Mouse (Mus musculus) bone marrow, adult 2 months (tissue): ENCODE measurements around the gene Pced1b.

ENCODE experiments used
- CTCF ChIP-seq: fragments of 200-500 bp; IDR thresholded peaks from 2 replicates; pipeline ENCODE4 v1.5.1; 2011; ENCODE audit warnings: low read length, control low read depth; ENCODE audit not compliant: control insufficient read depth, insufficient read depth
- POLR2A ChIP-seq: fragments of 200-500 bp; IDR thresholded peaks from 2 replicates; pipeline ENCODE4 v1.6.1; 2011; ENCODE audit warnings: low read depth, mild to moderate bottlenecking, control low read depth, low read length, borderline replicate concordance; ENCODE audit not compliant: control insufficient read depth

GRCm38 (mm10) chr15:97318365-97319001 lies 71.6 kb downstream of the Pced1b start:
- TF ChIP-seq POLR2A (no peak), CTCF (no peak)
